Mouse (Mus musculus) liver, embryonic 13.5 days (tissue): ENCODE measurements around the gene Nxt1. TPM values are rescaled to one million over a fixed set of nuclear protein-coding genes. Genes with fewer than 3 reads are reported as not detected.

ENCODE experiments used
- ATAC-seq: fragments of 200-750 bp; cut with Nextera tagmentation; 2 replicates; pipeline ENCODE4 v1.8.0; 2017; ENCODE audit warnings: low read depth, mild to moderate bottlenecking, moderate number of reproducible peaks, moderate library complexity
- DNase-seq: peaks from one replicate; pipeline ENCODE4 v3.0.0; 2022
- H3K27ac ChIP-seq: fragments of 300-500 bp; sonication (generic); 2 replicates; pipeline ENCODE4 v1.5.1; 2015; ENCODE audit warnings: moderate library complexity, mild to moderate bottlenecking, inconsistent platforms
- H3K27me3 ChIP-seq: fragments of 300-500 bp; sonication (generic); 2 replicates; pipeline ENCODE4 v1.6.1; 2015; ENCODE audit warnings: mild to moderate bottlenecking, inconsistent platforms
- H3K36me3 ChIP-seq: fragments of 300-500 bp; sonication (generic); 2 replicates; pipeline ENCODE4 v1.6.1; 2015; ENCODE audit warnings: mild to moderate bottlenecking, inconsistent platforms
- H3K4me1 ChIP-seq: fragments of 300-500 bp; sonication (generic); replicated peaks from 2 replicates; pipeline ENCODE4 v1.6.1; 2015; ENCODE audit warnings: inconsistent platforms
- H3K4me2 ChIP-seq: fragments of 300-500 bp; sonication (generic); 2 replicates; pipeline ENCODE4 v1.6.1; 2015; ENCODE audit warnings: inconsistent platforms, mild to moderate bottlenecking, moderate library complexity
- H3K4me3 ChIP-seq: fragments of 300-500 bp; sonication (generic); replicated peaks from 2 replicates; pipeline ENCODE4 v1.5.1; 2015; ENCODE audit warnings: mild to moderate bottlenecking, inconsistent platforms
- H3K9ac ChIP-seq: fragments of 300-500 bp; sonication (generic); 2 replicates; pipeline ENCODE4 v1.6.1; 2015; ENCODE audit warnings: mild to moderate bottlenecking, inconsistent platforms
- H3K9me3 ChIP-seq: fragments of 300-500 bp; sonication (generic); replicated peaks from 2 replicates; pipeline ENCODE4 v1.6.1; 2016; ENCODE audit warnings: inconsistent platforms
- WGBS: fragments of 180-500 bp; shearing (Covaris S2); methylation state at CpG from one replicate; pipeline ENCODE4 v1.1.7; 2015; ENCODE audit not compliant: insufficient replicate concordance; 5-methylcytosine and 5-hydroxymethylcytosine counted together
- polyA plus RNA-seq: library from polyadenylated mRNA; unstranded; fragments of >200 nt; fragmentation: Nextera tagmentation; extraction: Ambion mirVana; gene quantifications from 2 replicates; pipeline ENCODE4 v1.2.1, GENCODE M21; 2015

The Nxt1 gene
- 64.2 and 70.5 TPM in 2 replicates for polyA plus RNA-seq

DNA sequence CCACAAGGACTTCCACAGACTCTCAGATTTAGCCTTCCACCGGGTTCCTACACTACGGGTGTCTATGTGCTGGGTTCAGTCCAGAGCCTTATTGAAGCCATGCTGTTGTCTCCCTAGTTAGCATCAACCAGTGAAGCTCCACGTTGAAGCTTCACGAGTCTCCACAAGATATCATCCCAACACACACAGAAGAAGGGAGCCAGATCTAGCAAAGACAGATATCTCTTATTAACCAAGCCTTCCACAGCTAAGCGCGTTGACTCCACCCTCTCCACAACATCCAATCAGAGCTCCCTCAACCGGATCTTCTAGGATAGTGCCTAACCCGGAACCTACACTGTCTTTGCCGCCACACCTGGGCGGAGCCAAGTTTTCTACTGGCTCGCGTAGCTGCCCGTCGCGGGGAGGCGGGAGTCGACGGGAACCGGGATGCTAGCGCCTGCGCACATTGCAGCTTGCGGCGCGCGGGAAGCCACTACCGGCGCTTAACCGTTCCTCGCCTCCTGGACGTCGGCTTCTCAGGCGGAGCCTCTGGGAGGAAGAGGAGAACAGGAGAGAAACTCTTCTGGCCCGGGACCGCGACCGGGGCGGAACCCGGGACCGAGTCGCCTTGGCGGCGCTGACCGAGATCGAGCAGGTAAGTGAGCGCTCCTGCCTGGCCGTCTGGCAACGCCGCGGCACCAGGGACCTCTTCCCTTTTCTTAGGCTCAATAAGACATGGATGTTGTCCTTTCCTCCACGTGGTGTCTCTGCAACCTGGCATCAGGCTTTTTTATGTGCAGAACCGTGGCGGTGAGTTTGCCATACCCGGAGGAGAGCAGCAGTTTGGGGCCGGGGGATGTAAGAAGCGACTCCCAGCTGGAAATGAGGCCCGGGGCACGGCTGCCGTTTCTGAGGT is at the start of gene Nxt1:
Nxt1 (plus strand) TSS at position 403 of the 898 bp plus-strand sequence.
- no peaks in the 10 kb centered on the region for H3K27me3 ChIP-seq
- H3K36me3 ChIP-seq, result peaks cover 35% of the 10 kb centered on the region
- peak within 1 kb of the TSS; percentile 80 for H3K4me3 ChIP-seq
- DNase-seq (peak; percentile 99), ATAC-seq (peak; percentile 100)
- peak within 1 kb of the TSS; percentile 82 for H3K4me2 ChIP-seq
- peak within 1 kb of the TSS; percentile 85 for H3K27ac ChIP-seq
- under 1% methylated on average over 58 of the region's 58 CpGs for WGBS
- H3K9ac ChIP-seq, result peak within 1 kb of the TSS; percentile 86
- no peaks in the 10 kb centered on the region for H3K9me3 ChIP-seq
- H3K4me1 ChIP-seq, result peaks cover 47% of the 10 kb centered on the region

- no peak overlapping the region for H3K4me2 ChIP-seq
- no peak for ATAC-seq
- H3K27me3 ChIP-seq, result no peaks in the 10 kb centered on the region
- no peaks in the 10 kb centered on the region for H3K4me1 ChIP-seq
- no peak for DNase-seq
- H3K4me3 ChIP-seq, result no peak overlapping the region
- H3K36me3 ChIP-seq, result no peaks in the 10 kb centered on the region
- no peaks in the 10 kb centered on the region for H3K9me3 ChIP-seq
- H3K9ac ChIP-seq, result no peak overlapping the region
- 54% methylated on average over 2 of the region's 2 CpGs for WGBS
- H3K27ac ChIP-seq, result no peak overlapping the region
These were observed 49.3 kb upstream of the Nxt1 start for GRCm38 (mm10) chr2:148623067-148623466.

DNA sequence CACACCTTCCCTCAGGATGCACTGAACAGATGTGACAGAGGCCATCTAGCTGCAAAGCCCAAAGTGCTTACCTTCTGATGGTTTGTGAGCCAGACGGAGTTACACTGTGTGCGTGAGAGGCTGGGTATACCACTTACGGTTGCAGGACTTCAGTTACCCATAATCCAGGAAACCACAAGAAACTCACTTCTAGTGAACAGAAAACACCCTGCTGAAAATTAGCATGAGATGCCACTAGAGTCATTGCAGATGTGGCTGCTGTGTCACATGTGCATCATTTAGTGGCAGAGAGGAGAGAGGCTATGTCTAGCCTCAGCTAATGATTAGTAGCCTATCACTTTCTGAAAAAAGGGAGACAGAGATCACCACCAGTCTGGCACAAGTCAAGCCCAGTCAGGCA is 47.9 kb upstream of the Nxt1 start:
- H3K4me1 ChIP-seq, result no peaks in the 10 kb centered on the region
- no peak overlapping the region for H3K27ac ChIP-seq
- no peak overlapping the region for H3K4me3 ChIP-seq
- 55% methylated on average over 3 of the region's 3 CpGs for WGBS
- no peaks in the 10 kb centered on the region for H3K36me3 ChIP-seq
- H3K9me3 ChIP-seq, result no peaks in the 10 kb centered on the region
- DNase-seq (no peak), ATAC-seq (no peak)
- H3K4me2 ChIP-seq, result no peak overlapping the region
- no peaks in the 10 kb centered on the region for H3K27me3 ChIP-seq
- H3K9ac ChIP-seq, result no peak overlapping the region

DNA sequence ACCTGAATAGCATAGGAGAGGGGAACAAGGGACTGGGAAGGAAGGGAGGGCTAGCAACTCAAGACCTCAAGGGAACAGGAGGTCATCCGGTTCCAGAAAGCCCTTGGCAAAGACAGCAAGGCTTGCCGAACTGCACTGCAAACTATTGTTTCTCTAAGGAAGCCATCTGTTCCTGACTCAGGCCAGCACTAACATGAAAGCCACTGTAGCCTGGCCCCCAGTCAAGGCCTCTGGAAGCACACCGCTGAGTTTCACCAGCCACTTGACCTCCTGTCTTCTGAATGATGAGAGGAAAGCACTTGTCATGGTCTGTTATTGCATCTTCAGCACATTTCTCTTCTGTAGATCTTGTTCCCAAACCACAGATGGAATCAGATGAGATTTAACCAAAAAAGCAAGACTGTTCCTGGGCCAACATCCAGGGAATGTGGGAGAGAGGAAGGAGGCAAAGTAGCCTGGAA is 45.4 kb upstream of the Nxt1 start:
- no peak overlapping the region for H3K9ac ChIP-seq
- no peak overlapping the region for H3K4me3 ChIP-seq
- no peak overlapping the region for H3K4me2 ChIP-seq
- H3K27ac ChIP-seq, result no peak overlapping the region
- ATAC-seq, result no peak
- H3K27me3 ChIP-seq, result no peaks in the 10 kb centered on the region
- no peak for DNase-seq
- H3K4me1 ChIP-seq, result no peaks in the 10 kb centered on the region
- WGBS, result 62% methylated on average over 3 of the region's 3 CpGs
- H3K9me3 ChIP-seq, result no peaks in the 10 kb centered on the region
- H3K36me3 ChIP-seq, result no peaks in the 10 kb centered on the region

GRCm38 (mm10) chr2:148631011-148631410 is 41.4 kb upstream of the Nxt1 start:
- H3K4me1 ChIP-seq, result no peaks in the 10 kb centered on the region
- no peak overlapping the region for H3K4me3 ChIP-seq
- H3K27ac ChIP-seq, result no peak overlapping the region
- H3K9ac ChIP-seq, result no peak overlapping the region
- no peaks in the 10 kb centered on the region for H3K9me3 ChIP-seq
- ATAC-seq (no peak), DNase-seq (no peak)
- no peak overlapping the region for H3K4me2 ChIP-seq
- 74% methylated on average over 2 of the region's 2 CpGs for WGBS
- no peaks in the 10 kb centered on the region for H3K36me3 ChIP-seq
- H3K27me3 ChIP-seq, result no peaks in the 10 kb centered on the region

GRCm38 (mm10) chr2:148631602-148632001 is 40.8 kb upstream of the Nxt1 start:
- no peak overlapping the region for H3K4me2 ChIP-seq
- WGBS, result 76% methylated on average over 3 of the region's 3 CpGs
- H3K4me1 ChIP-seq, result no peaks in the 10 kb centered on the region
- DNase-seq (no peak), ATAC-seq (no peak)
- no peaks in the 10 kb centered on the region for H3K9me3 ChIP-seq
- no peak overlapping the region for H3K27ac ChIP-seq
- H3K36me3 ChIP-seq, result no peaks in the 10 kb centered on the region
- no peaks in the 10 kb centered on the region for H3K27me3 ChIP-seq
- no peak overlapping the region for H3K9ac ChIP-seq
- H3K4me3 ChIP-seq, result no peak overlapping the region

DNA sequence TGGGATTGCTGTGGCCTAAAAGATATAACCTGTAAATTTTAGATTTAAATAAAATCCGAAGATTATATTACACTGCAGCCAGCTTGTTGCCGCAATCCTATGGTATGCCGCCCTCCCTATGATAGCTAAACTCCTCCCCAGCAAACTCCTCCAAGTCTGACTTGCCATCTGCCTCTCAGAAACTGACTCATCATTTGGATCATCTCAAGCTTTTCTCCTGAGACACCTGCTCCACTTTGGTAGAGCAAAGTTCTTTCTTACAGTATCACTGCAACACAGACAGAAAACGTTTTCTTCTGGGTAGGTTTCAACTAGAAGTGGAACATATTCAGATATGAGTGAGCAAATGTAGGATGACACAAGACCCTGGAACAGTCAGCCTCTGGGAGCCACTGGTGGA is 37.9 kb upstream of the Nxt1 start:
- ATAC-seq (no peak), DNase-seq (no peak)
- Histone ChIP-seq H3K36me3 (no peaks in the 10 kb centered on the region), H3K9ac (no peak overlapping the region), H3K27ac (no peak overlapping the region), H3K27me3 (no peaks in the 10 kb centered on the region), H3K4me1 (no peaks in the 10 kb centered on the region), H3K4me2 (no peak overlapping the region), H3K9me3 (no peaks in the 10 kb centered on the region), H3K4me3 (no peak overlapping the region)
- 58% methylated on average over 4 of the region's 4 CpGs for WGBS

DNA sequence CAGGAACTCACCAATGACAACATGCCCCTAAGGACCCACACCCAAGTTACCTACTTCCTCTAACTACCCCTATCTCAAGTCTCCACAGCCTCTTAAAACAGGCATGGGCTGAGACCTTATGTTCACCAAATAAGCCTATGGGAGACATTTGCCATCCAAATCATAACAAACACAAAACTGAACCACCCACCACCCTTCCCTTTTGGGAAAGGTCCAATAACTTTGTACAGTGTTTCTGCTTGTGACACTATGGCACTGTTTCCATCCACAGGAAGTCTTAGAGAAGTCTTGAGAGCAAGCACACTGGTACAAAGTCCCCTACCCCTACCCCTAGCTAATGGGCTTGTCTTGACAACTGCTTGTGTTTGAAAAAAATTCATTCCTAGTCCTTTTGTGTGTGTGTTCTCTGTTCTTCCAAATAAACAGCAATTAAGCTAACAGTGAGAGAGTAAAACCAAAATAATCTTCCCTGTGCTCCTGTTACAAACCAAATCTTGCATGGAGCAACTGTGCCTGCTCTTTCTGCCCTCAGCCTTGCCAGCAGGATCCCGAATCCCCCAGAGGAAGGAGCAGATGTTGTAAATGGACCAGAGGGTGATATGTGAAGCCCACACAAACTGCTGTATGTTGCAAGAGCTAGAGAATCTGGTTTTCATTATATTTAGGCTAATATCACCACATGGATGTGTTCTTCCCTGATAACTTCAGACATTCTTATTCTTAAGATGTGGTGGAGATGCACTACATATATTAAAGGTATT is 29.6 kb upstream of the Nxt1 start:
- Histone ChIP-seq H3K9me3 (no peaks in the 10 kb centered on the region), H3K27me3 (no peaks in the 10 kb centered on the region), H3K36me3 (no peaks in the 10 kb centered on the region), H3K4me3 (no peak overlapping the region), H3K27ac (no peak overlapping the region), H3K4me2 (no peak overlapping the region), H3K9ac (no peak overlapping the region), H3K4me1 (no peaks in the 10 kb centered on the region)
- ATAC-seq, result no peak
- DNase-seq, result no peak
- WGBS, result 57% methylated on average over 1 of the region's 1 CpGs

DNA sequence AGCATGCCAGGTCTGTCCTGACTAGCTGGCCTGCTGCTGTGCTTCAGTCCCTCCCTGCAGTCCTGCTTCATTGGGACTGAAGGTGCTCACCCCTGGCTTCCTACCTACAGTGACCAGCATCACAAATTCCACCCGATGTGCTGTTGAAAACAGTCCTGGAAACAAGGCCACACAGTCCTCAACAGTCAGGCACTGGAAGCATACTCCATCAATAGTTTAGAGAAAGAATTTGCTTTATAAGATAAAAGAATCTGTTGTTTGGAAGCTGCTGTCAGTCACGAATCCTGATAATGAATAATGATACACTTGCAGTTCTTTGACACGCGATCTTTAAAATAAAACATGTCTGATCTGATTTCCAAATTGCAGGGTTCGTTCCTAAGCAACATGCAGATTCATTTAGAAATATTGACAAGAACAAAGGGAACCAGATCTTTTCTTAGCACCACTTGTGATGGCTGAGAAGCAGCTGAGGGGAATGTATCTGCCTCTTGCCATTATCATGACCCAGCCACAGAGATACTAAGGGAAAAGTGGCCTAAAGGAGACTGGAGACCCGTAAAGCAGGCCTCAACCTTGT is 27.9 kb upstream of the Nxt1 start:
- Histone ChIP-seq H3K27ac (no peak overlapping the region), H3K4me2 (no peak overlapping the region), H3K27me3 (no peaks in the 10 kb centered on the region), H3K4me1 (no peaks in the 10 kb centered on the region), H3K4me3 (no peak overlapping the region), H3K9ac (no peak overlapping the region), H3K9me3 (no peaks in the 10 kb centered on the region), H3K36me3 (no peaks in the 10 kb centered on the region)
- DNase-seq (no peak), ATAC-seq (no peak)
- WGBS, result 68% methylated on average over 6 of the region's 6 CpGs

DNA sequence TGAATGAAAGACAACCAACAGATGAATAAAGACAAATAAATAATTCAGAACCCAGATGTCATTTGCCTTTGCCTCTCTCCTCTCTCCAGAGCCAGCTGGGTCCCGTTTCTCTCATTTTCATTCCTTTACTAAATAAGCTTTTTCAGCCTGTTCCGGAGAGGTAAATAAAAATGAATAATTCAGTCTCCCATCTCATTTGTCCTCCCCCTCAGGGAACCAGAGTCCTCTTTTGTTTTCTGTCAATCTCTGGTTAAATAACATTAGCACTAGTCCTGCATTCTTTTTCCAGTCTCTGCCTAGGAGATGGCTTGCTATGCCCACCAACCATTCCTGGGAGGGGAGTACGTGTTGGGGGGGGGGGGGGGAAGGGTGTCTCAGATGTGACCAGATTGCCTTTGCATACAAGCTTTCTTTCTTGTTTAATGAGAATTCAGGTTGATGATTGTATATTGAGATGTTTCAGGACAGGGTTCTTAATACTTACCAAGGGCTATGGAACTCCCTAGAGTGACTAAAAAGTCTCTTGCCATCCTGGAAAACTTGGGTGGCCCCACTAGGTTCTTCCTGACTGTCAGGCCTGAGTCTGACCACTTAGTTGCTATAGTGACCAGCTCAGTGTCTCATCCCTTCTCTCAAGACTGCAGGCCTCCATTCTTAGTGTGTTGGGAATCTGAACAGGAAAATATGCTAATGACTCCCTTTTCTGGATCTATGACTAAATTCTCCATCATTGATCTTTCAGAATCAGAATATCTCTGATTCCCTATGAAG is 21.6 kb upstream of the Nxt1 start:
- no peak overlapping the region for H3K4me3 ChIP-seq
- H3K9ac ChIP-seq, result no peak overlapping the region
- no peaks in the 10 kb centered on the region for H3K4me1 ChIP-seq
- no peak for ATAC-seq
- 49% methylated on average over 3 of the region's 3 CpGs for WGBS
- DNase-seq, result no peak
- H3K27ac ChIP-seq, result no peak overlapping the region
- no peak overlapping the region for H3K4me2 ChIP-seq
- H3K36me3 ChIP-seq, result no peaks in the 10 kb centered on the region
- H3K9me3 ChIP-seq, result no peaks in the 10 kb centered on the region
- H3K27me3 ChIP-seq, result no peaks in the 10 kb centered on the region

DNA sequence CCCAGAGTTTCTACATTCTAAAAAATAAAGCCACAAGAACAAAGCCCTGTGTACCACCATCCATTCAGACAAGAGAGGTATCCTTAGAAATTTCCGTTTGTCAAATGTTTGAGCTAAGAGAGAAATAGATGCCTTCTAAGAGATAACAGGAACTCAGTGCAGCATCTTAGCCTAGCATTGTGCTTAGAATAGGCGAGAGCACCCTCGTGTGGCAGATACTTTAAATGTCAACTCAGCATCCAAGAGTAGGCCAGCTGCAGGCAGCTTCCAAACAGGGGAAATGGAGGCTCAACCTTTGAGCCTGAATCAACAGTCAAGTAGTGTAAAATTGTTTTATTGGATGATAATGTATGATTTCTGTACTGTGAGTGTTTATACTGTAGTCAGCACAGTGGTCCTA is 17.4 kb upstream of the Nxt1 start:
- Histone ChIP-seq H3K9me3 (no peaks in the 10 kb centered on the region), H3K9ac (no peak overlapping the region), H3K36me3 (no peaks in the 10 kb centered on the region), H3K27me3 (no peaks in the 10 kb centered on the region), H3K27ac (no peak overlapping the region), H3K4me2 (no peak overlapping the region), H3K4me3 (no peak overlapping the region), H3K4me1 (no peaks in the 10 kb centered on the region)
- ATAC-seq (no peak), DNase-seq (no peak)
- WGBS, result under 1% methylated on average over 3 of the region's 3 CpGs
